Mouse (Mus musculus) ovary, postnatal 36 days (tissue): ENCODE measurements around the gene Ttc39b.
"Not testable (repeated sequence)": the region's sequence is repeated elsewhere in the genome, so short reads cannot be mapped to it uniquely, and the experiment has no call there.

Source experiments
- DNase-seq: peaks from one replicate; pipeline ENCODE4 v3.0.0; 2022; ENCODE audit warnings: low spot score, mixed read lengths

The Ttc39b gene

GRCm38 (mm10) chr4:83273616-83274050 is 50.4 kb downstream of the Ttc39b start:
- no peak for DNase-seq

GRCm38 (mm10) chr4:83272917-83273615 is 51.0 kb downstream of the Ttc39b start:
- no peak for DNase-seq

GRCm38 (mm10) chr4:83270481-83270880 is 53.6 kb downstream of the Ttc39b start:
- DNase-seq, result no peak

- no peak for DNase-seq
These were observed 54.4 kb downstream of the Ttc39b start for GRCm38 (mm10) chr4:83269614-83270013.

GRCm38 (mm10) chr4:83265926-83266692 is 57.9 kb downstream of the Ttc39b start:
- DNase-seq, result no peak

- no peak for DNase-seq
These were observed 59.2 kb downstream of the Ttc39b start for GRCm38 (mm10) chr4:83264832-83265231.

GRCm38 (mm10) chr4:83261998-83262397 is 62.1 kb downstream of the Ttc39b start:
- DNase-seq, result no peak

GRCm38 (mm10) chr4:83259690-83260089 is 64.4 kb downstream of the Ttc39b start:
- no peak for DNase-seq

- no peak for DNase-seq
These were observed 65.8 kb downstream of the Ttc39b start for GRCm38 (mm10) chr4:83258273-83258672.

GRCm38 (mm10) chr4:83257279-83258260 is 66.5 kb downstream of the Ttc39b start:
- DNase-seq, result no peak

- peak; percentile 22 for DNase-seq
These were observed 67.3 kb downstream of the Ttc39b start for GRCm38 (mm10) chr4:83256779-83257178.

- DNase-seq, result no peak
These were observed 69.1 kb downstream of the Ttc39b start for GRCm38 (mm10) chr4:83254941-83255340.

GRCm38 (mm10) chr4:83253679-83254078 is 70.4 kb downstream of the Ttc39b start:
- no peak for DNase-seq

GRCm38 (mm10) chr4:83243706-83244105 is 80.3 kb downstream of the Ttc39b start:
- no peak for DNase-seq

- no peak for DNase-seq
These were observed 82.4 kb downstream of the Ttc39b start for GRCm38 (mm10) chr4:83241630-83242029.

- no peak for DNase-seq
These were observed 86.4 kb downstream of the Ttc39b start for GRCm38 (mm10) chr4:83237656-83238055.

GRCm38 (mm10) chr4:83235304-83235703 is 88.8 kb downstream of the Ttc39b start:
- DNase-seq, result not testable (repeated sequence)

- no peak for DNase-seq
These were observed 89.3 kb downstream of the Ttc39b start for GRCm38 (mm10) chr4:83234739-83235138.

- no peak for DNase-seq
These were observed 89.9 kb downstream of the Ttc39b start for GRCm38 (mm10) chr4:83234132-83234531.

- DNase-seq, result no peak
These were observed 90.6 kb downstream of the Ttc39b start for GRCm38 (mm10) chr4:83233181-83234123.

GRCm38 (mm10) chr4:83232315-83232880 is 91.7 kb downstream of the Ttc39b start:
- DNase-seq, result no peak
